Mouse (Mus musculus) hindbrain, embryonic 11.5 days (tissue): ENCODE data around the gene Arhgap15. TPM values are rescaled to one million over a fixed set of nuclear protein-coding genes. Genes with fewer than 3 reads are reported as not detected.

Experiments
- ATAC-seq: fragments of 200-750 bp; cut with Nextera tagmentation; 2 replicates; pipeline ENCODE4 v1.8.0; 2017; ENCODE audit warnings: mild to moderate bottlenecking, moderate TSS enrichment, moderate library complexity; ENCODE audit not compliant: low FRiP score
- DNase-seq: peaks from one replicate; pipeline ENCODE4 v3.0.0-alpha.2; 2015; ENCODE audit warnings: low spot score
- H3K27ac ChIP-seq: fragments of 300-500 bp; sonication (generic); 2 replicates; pipeline ENCODE4 v1.5.1; 2014; ENCODE audit warnings: mild to moderate bottlenecking, low read depth, low read length
- H3K27me3 ChIP-seq: fragments of 300-500 bp; sonication (generic); 2 replicates; pipeline ENCODE4 v1.6.1; 2014; ENCODE audit warnings: mild to moderate bottlenecking, low read length, moderate library complexity, mixed read lengths; ENCODE audit not compliant: control insufficient read depth, insufficient read depth
- H3K36me3 ChIP-seq: fragments of 300-500 bp; sonication (generic); 2 replicates; pipeline ENCODE4 v1.6.1; 2014; ENCODE audit warnings: mild to moderate bottlenecking, low read length, moderate library complexity, mixed read lengths; ENCODE audit not compliant: control insufficient read depth, insufficient read depth
- H3K4me1 ChIP-seq: fragments of 300-500 bp; sonication (generic); replicated peaks from 2 replicates; pipeline ENCODE4 v1.6.1; 2014; ENCODE audit warnings: low read length, mixed read lengths; ENCODE audit not compliant: control insufficient read depth, insufficient read depth
- H3K4me2 ChIP-seq: fragments of 300-500 bp; sonication (generic); replicated peaks from 2 replicates; pipeline ENCODE4 v1.6.1; 2014; ENCODE audit warnings: mild to moderate bottlenecking, low read depth, low read length
- H3K4me3 ChIP-seq: fragments of 300-500 bp; sonication (generic); 2 replicates; pipeline ENCODE4 v1.5.1; 2014; ENCODE audit warnings: low read depth, low read length
- H3K9ac ChIP-seq: fragments of 300-500 bp; sonication (generic); 2 replicates; pipeline ENCODE4 v1.6.1; 2014; ENCODE audit warnings: low read depth, low read length
- H3K9me3 ChIP-seq: fragments of 300-500 bp; sonication (generic); 2 replicates; pipeline ENCODE4 v1.6.1; 2016; ENCODE audit warnings: low read length; ENCODE audit not compliant: control insufficient read depth
- WGBS: fragments of 180-500 bp; shearing (Covaris S2); extraction: QIAGEN DNeasy Blood & Tissue Kit; methylation state at CpG from one replicate; pipeline ENCODE4 v1.1.7; 2014; 5-methylcytosine and 5-hydroxymethylcytosine counted together
- polyA plus RNA-seq: library from polyadenylated mRNA; unstranded; fragments of >200 nt; fragmentation: Nextera tagmentation; extraction: Ambion mirVana; gene quantifications from 2 replicates; pipeline ENCODE4 v1.2.1, GENCODE M21; 2014

The Arhgap15 gene
- polyA plus RNA-seq, 1 experiment from 2014 or later = 1.6 TPM

DNA sequence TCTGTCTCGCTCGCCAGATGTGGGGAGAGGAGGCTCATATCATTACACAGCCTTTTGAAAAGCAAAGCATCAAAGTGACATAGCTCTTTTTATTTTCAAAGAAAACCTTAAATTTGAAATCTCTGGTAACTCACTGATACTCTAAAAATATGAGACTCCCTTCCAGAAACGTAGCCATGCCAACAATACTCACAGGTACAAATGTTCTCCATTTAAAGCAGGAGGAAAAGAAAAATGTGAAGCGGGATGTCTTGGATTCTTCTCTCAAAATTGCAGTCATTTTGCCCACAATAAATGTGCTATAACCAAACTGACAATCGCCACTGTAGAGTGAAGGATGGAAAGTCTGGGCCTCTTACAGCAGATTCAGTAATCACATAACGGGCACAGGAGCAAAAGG lies 635.9 kb downstream of the Arhgap15 start:
- no peak overlapping the region for H3K9ac ChIP-seq
- H3K9me3 ChIP-seq = no peaks in the 10 kb centered on the region
- ATAC-seq = no peak
- no peaks in the 10 kb centered on the region for H3K27me3 ChIP-seq
- 89% methylated on average over 6 of the region's 6 CpGs for WGBS
- no peak overlapping the region for H3K4me2 ChIP-seq
- no peaks in the 10 kb centered on the region for H3K36me3 ChIP-seq
- no peak overlapping the region for H3K27ac ChIP-seq
- H3K4me1 ChIP-seq = no peaks in the 10 kb centered on the region
- DNase-seq = no peak
- no peak overlapping the region for H3K4me3 ChIP-seq

GRCm38 (mm10) chr2:44389556-44389955 lies 640.9 kb downstream of the Arhgap15 start:
- Histone ChIP-seq H3K36me3 (no peaks in the 10 kb centered on the region), H3K4me1 (no peaks in the 10 kb centered on the region), H3K27me3 (no peaks in the 10 kb centered on the region), H3K9me3 (no peaks in the 10 kb centered on the region), H3K9ac (no peak overlapping the region), H3K4me3 (no peak overlapping the region), H3K4me2 (no peak overlapping the region), H3K27ac (no peak overlapping the region)
- WGBS = 88% methylated on average over 4 of the region's 4 CpGs
- no peak for DNase-seq
- ATAC-seq = no peak

- Histone ChIP-seq H3K9ac (no peak overlapping the region), H3K4me1 (no peaks in the 10 kb centered on the region), H3K4me3 (no peak overlapping the region), H3K27me3 (no peaks in the 10 kb centered on the region), H3K9me3 (no peaks in the 10 kb centered on the region), H3K36me3 (no peaks in the 10 kb centered on the region), H3K27ac (no peak overlapping the region), H3K4me2 (no peak overlapping the region)
- 84% methylated on average over 8 of the region's 8 CpGs for WGBS
- ATAC-seq = no peak
- DNase-seq = no peak
Observed at GRCm38 (mm10) chr2:44393789-44394188, 645.2 kb downstream of the Arhgap15 start.

- no peaks in the 10 kb centered on the region for H3K4me1 ChIP-seq
- H3K9me3 ChIP-seq = no peaks in the 10 kb centered on the region
Observed at GRCm38 (mm10) chr2:44394956-44395501, 646.4 kb downstream of the Arhgap15 start.

GRCm38 (mm10) chr2:44395577-44395976 lies 647.0 kb downstream of the Arhgap15 start:
- Histone ChIP-seq H3K9me3 (no peaks in the 10 kb centered on the region), H3K4me1 (no peaks in the 10 kb centered on the region), H3K36me3 (no peaks in the 10 kb centered on the region), H3K4me3 (no peak overlapping the region), H3K27me3 (no peaks in the 10 kb centered on the region), H3K4me2 (no peak overlapping the region), H3K27ac (no peak overlapping the region), H3K9ac (no peak overlapping the region)
- 75% methylated on average over 2 of the region's 2 CpGs for WGBS
- no peak for ATAC-seq
- DNase-seq = no peak

More at GRCm38 (mm10) chr2:44394956-44395501, 646.4 kb downstream of the Arhgap15 start:
- ATAC-seq = no peak
- no peak overlapping the region for H3K4me2 ChIP-seq
- no peaks in the 10 kb centered on the region for H3K36me3 ChIP-seq
- no peaks in the 10 kb centered on the region for H3K27me3 ChIP-seq
- DNase-seq = peak; percentile 6
- H3K27ac ChIP-seq = no peak overlapping the region
- H3K9ac ChIP-seq = no peak overlapping the region
- H3K4me3 ChIP-seq = no peak overlapping the region
- WGBS = 51% methylated on average over 6 of the region's 6 CpGs

DNA sequence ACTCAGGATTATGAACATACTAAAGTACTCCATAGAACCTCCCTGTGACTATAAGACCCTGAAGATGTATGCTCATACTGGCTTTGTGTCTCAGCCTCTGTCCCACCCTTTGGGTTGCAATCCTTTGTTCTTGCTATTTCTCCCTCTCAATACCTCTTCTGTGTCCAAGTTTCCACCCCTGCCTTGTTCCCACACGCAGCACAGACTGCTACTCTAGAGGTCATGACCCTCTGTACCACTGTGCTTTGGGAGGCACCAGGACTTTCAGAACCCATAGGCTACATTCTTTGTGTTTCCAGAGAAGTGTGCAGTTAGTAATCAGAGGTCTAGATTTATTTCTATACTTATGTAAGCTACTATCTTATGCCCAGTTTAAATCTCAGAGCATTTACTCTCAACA lies 648.6 kb downstream of the Arhgap15 start:
- Histone ChIP-seq H3K4me1 (no peaks in the 10 kb centered on the region), H3K27me3 (no peaks in the 10 kb centered on the region), H3K9me3 (no peaks in the 10 kb centered on the region), H3K4me2 (no peak overlapping the region), H3K36me3 (no peaks in the 10 kb centered on the region), H3K27ac (no peak overlapping the region), H3K9ac (no peak overlapping the region), H3K4me3 (no peak overlapping the region)
- 8% methylated on average over 1 of the region's 1 CpGs for WGBS
- ATAC-seq (peak; percentile 63), DNase-seq (peak; percentile 25)

GRCm38 (mm10) chr2:44397735-44398337 lies 649.2 kb downstream of the Arhgap15 start:
- no peak overlapping the region for H3K4me3 ChIP-seq
- H3K9ac ChIP-seq = no peak overlapping the region
- H3K4me2 ChIP-seq = no peak overlapping the region
- DNase-seq (peak; percentile 28), ATAC-seq (peak; percentile 79)
- H3K27me3 ChIP-seq = no peaks in the 10 kb centered on the region
- no peaks in the 10 kb centered on the region for H3K4me1 ChIP-seq
- no peak overlapping the region for H3K27ac ChIP-seq
- H3K9me3 ChIP-seq = no peaks in the 10 kb centered on the region
- no peaks in the 10 kb centered on the region for H3K36me3 ChIP-seq
- WGBS = 71% methylated on average over 4 of the region's 4 CpGs

GRCm38 (mm10) chr2:44399191-44399926 lies 650.7 kb downstream of the Arhgap15 start:
- DNase-seq (no peak), ATAC-seq (no peak)
- Histone ChIP-seq H3K9ac (no peak overlapping the region), H3K27me3 (no peaks in the 10 kb centered on the region), H3K4me2 (no peak overlapping the region), H3K27ac (no peak overlapping the region), H3K4me1 (no peaks in the 10 kb centered on the region), H3K36me3 (no peaks in the 10 kb centered on the region), H3K9me3 (no peaks in the 10 kb centered on the region), H3K4me3 (no peak overlapping the region)
